Mouse (Mus musculus): ENCODE data around the gene Usp21.

DNA sequence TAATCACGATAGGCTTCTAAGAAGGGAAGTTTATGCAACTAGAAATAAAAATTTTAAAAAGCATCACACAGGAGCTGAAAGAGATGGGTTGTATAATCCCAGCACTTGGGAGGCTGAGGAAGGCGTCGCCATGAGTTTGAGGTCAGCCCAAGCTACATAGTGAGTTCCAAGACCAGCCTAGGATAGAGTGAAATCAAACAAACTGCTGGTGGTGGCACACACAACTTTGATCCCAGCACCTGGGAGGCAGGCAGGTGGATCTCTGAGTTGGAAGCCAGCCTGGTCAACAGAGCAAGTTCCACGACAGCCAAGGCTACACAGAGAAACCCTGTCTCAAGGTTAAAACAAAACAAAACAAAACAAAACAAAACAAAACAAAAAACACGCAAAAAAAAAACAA is 55.4 kb downstream of the Usp21 start:
- TF ChIP-seq POLR2A (IDR thresholded peaks at IDR 0.05; ENCODE audit: insufficient read depth, low read length): no peak
- TF ChIP-seq EP300 (IDR thresholded peaks at IDR 0.05; ENCODE audit: insufficient read depth, low read depth, low read length): no peak
- no peak for TF ChIP-seq CTCF (IDR thresholded peaks at IDR 0.05; ENCODE audit: low read depth, low read length)
